Mouse (Mus musculus) brown adipose tissue, adult 24 weeks (tissue): ENCODE measurements around the gene Zfp995. TPM values are rescaled to one million over a fixed set of nuclear protein-coding genes. Genes with fewer than 3 reads are reported as not detected.
"Not testable (repeated sequence)": the region's sequence is repeated elsewhere in the genome, so short reads cannot be mapped to it uniquely, and the experiment has no call there.

Experiments
- H3K27ac ChIP-seq: fragments of 200-500 bp; replicated peaks from 2 replicates; pipeline ENCODE4 v1.5.1; 2012; ENCODE audit warnings: low read depth, mild to moderate bottlenecking, low read length
- H3K4me1 ChIP-seq: fragments of 200-500 bp; 2 replicates; pipeline ENCODE4 v1.6.1; 2012; ENCODE audit warnings: low read length, mixed read lengths; ENCODE audit not compliant: control insufficient read depth, insufficient read depth, insufficient read length
- H3K4me3 ChIP-seq: fragments of 200-500 bp; 2 replicates; pipeline ENCODE4 v1.5.1; 2012; ENCODE audit warnings: low read depth, mild to moderate bottlenecking, low read length, moderate library complexity; ENCODE audit not compliant: insufficient read depth
- polyA plus RNA-seq: library from polyadenylated mRNA; stranded (reverse); fragments of >200 nt; gene quantifications from 2 replicates; pipeline ENCODE4 v1.2.4, GENCODE M21; 2012; ENCODE audit not compliant: missing spikeins, insufficient read depth, insufficient read length

Gene Zfp995
- 1.2 and 2.1 TPM in 2 replicates for polyA plus RNA-seq

GRCm38 (mm10) chr17:21909456-21910052 is at the start of gene Zfp995:
Gene Zfp995 (minus strand): TSS chr17:21909926.
- peak within 1 kb of the TSS; percentile 73 for H3K4me3 ChIP-seq
- not testable (repeated sequence) for H3K4me1 ChIP-seq, H3K27ac ChIP-seq

DNA sequence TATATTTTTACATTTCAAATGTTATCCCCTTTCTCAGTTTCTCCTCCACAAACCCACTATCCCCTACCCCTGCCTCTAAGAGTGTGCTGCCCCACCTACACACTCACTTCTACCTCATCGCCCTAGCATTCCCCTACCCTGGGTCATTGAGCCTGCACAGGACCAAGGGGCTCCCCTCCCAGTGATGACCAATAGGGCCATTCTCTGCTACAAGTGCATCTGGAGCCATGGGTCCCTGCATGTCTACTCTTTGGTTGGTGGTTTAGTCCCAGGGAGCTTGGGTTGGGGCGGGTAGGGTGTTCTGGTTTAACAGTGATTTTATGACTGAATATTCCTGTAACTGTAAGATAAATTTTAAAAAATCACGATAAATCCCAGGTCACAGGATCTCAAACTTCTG is 687 bp downstream of the Zfp995 start:
- no peaks in the 10 kb centered on the region for H3K4me1 ChIP-seq
- H3K27ac ChIP-seq, result no peak overlapping the region
- H3K4me3 ChIP-seq, result peak overlapping the region; percentile 73

DNA sequence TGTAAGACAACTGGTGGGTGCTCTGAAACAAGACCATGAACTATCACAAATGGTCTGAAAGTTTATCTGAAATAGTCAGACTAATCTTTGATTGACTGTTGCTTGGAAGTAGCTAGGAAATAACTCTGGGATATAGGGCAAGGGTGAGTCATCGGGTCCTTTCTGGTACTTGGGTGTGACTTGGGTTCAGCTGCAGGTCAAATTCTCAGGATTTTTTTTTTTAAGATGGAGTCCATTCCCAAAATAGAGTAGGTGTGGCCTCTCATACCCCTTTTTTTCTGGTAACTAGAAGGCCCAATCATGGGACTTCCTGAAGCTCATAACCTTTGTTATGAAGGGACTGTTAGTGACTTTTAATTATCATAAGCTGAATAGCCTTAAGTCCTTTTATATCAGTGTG is 38.5 kb downstream of the Zfp995 start:
- H3K4me3 ChIP-seq, result no peak overlapping the region
- H3K27ac ChIP-seq, result no peak overlapping the region
- H3K4me1 ChIP-seq, result no peaks in the 10 kb centered on the region

DNA sequence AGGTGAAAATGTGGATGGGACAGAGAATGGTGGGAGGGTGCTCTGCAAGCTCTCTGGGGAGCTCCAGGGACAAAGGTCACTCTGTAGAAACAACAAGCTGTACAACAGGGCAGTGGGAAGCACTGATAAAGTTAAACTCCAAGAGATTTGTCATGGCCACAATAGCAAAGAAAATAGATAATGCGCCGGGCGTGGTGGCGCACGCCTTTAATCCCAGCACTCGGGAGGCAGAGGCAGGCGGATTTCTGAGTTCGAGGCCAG is 63.5 kb downstream of the Zfp995 start:
- H3K27ac ChIP-seq, H3K4me1 ChIP-seq, H3K4me3 ChIP-seq: not testable (repeated sequence)

GRCm38 (mm10) chr17:21845545-21846321 is 64.0 kb downstream of the Zfp995 start, which contains the start of gene Zfp820:
Gene Zfp820 (minus strand): TSS chr17:21845772.
- Histone ChIP-seq H3K4me3 (peak within 1 kb of the TSS; percentile 79), H3K27ac (no peak within 1 kb of the TSS)

DNA sequence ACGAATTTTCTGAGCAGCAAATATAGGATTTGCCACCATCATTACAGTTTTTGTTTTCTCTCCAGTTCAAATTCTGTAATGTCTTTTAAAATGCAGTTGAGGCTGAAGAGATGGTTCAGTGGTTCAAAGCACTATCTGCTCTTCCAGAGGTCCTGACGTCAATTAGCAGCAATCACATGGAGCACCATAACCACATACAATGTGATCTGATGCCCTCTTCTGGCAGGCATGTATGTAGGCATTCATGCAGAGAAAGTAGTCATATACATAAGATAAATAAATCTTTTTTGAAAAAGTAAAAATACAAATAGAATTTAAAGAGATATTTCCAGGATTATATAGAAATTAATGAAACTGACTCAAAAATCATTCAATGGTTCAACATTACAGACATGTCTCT is 71.2 kb downstream of the Zfp995 start:
- H3K27ac ChIP-seq, result no peak overlapping the region
- no peak overlapping the region for H3K4me3 ChIP-seq
- no peaks in the 10 kb centered on the region for H3K4me1 ChIP-seq

More at GRCm38 (mm10) chr17:21845545-21846321, 64.0 kb downstream of the Zfp995 start, which contains the start of gene Zfp820:
- no peaks in the 10 kb centered on the region for H3K4me1 ChIP-seq

Other genes starting within 250 kb of the Zfp995 start
- gene Gm10226, start 218.1 kb downstream of the Zfp995 start, polyA plus RNA-seq, result 6.9 and 11.4 TPM in 2 replicates
- 2.9 and 3.3 TPM in 2 replicates for gene Zfp760, start 202.2 kb downstream of the Zfp995 start, polyA plus RNA-seq
- 5.0 and 5.9 TPM in 2 replicates for gene Zfp229, start 179.1 kb downstream of the Zfp995 start, polyA plus RNA-seq
- 1.4 and 1.6 TPM in 2 replicates for gene Zfp820, start 64.2 kb downstream of the Zfp995 start, polyA plus RNA-seq
- gene Zfp942, start 52.5 kb upstream of the Zfp995 start, polyA plus RNA-seq, result 5.2 and 5.5 TPM in 2 replicates
- 15.5 and 19.4 TPM in 2 replicates for gene Zfp943, start 52.6 kb upstream of the Zfp995 start, polyA plus RNA-seq